Mouse (Mus musculus) subcutaneous adipose tissue, adult 2 months (tissue): Measurements from ENCODE around the gene Sel1l3. TPM values are rescaled to one million over a fixed set of nuclear protein-coding genes. Genes with fewer than 3 reads are reported as not detected.

Source experiments
- polyA plus RNA-seq: library from polyadenylated mRNA; depleted of rRNA; stranded (reverse); fragments of >200 nt; gene quantifications from 2 replicates; pipeline ENCODE4 v1.2.3, GENCODE M21; 2012; ENCODE audit warnings: low replicate concordance; rRNA removed

Sel1l3 gene
- 0.19 and 12.1 TPM in 2 replicates for polyA plus RNA-seq

GRCm38 (mm10) chr5:53213711-53214352 is at the start of gene Sel1l3:
Sel1l3 (minus strand) TSS chr5:53213927.

Other genes starting within 250 kb of the Sel1l3 start
- gene Slc34a2, start 175.8 kb downstream of the Sel1l3 start, polyA plus RNA-seq = 0.21 and 0.54 TPM in 2 replicates
- 52.7 and 77.0 TPM in 2 replicates for gene Smim20, start 53.2 kb upstream of the Sel1l3 start, polyA plus RNA-seq